Mouse (Mus musculus) bone marrow, adult 2 months (tissue): Measurements from ENCODE around the gene Hes1.

Experiments
- CTCF ChIP-seq: fragments of 200-500 bp; IDR thresholded peaks from 2 replicates; pipeline ENCODE4 v1.5.1; 2011; ENCODE audit warnings: low read length, control low read depth; ENCODE audit not compliant: control insufficient read depth, insufficient read depth
- POLR2A ChIP-seq: fragments of 200-500 bp; IDR thresholded peaks from 2 replicates; pipeline ENCODE4 v1.6.1; 2011; ENCODE audit warnings: low read depth, mild to moderate bottlenecking, control low read depth, low read length, borderline replicate concordance; ENCODE audit not compliant: control insufficient read depth

DNA sequence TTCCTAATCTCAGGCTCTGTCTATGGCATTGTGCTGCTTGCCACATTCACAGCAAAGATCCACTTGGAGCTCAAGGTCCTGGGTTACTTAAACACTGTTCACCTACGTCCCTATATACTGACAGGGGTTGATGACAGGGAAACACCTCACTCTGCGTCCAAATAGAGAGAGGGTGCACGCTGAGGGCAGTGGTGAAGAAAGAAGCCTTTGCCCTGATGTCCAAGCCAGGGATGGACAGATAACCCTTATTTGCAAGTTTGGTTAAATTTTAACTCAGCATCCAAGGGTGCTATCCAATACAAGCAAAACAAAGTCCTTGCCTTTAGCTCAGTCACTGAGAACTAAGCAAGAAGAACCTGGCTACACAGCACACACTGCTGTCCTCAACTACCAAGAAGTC is 28.1 kb upstream of the Hes1 start:
- TF ChIP-seq CTCF (no peak), POLR2A (no peak)
